Mouse (Mus musculus) heart, postnatal 0 days (tissue): ENCODE measurements at regions not wholly inside any gene's neighbourhood (a gene's known extent, or its start where the extent isn't known, plus 50 kb on each side); places are given as distances from the start of the nearest gene placed in this dataset.

ENCODE experiments used
- ATAC-seq: fragments of 200-750 bp; cut with Nextera tagmentation; 2 replicates; pipeline ENCODE4 v1.8.0; 2017; ENCODE audit warnings: low read depth, moderate number of reproducible peaks, moderate library complexity; ENCODE audit not compliant: insufficient read depth
- DNase-seq: peaks from one replicate; pipeline ENCODE4 v3.0.0-alpha.2; 2016; ENCODE audit warnings: low spot score
- H3K27ac ChIP-seq: fragments of 300-500 bp; sonication (generic); 2 replicates; pipeline ENCODE4 v1.5.1; 2014; ENCODE audit warnings: low read depth, mild to moderate bottlenecking
- H3K27me3 ChIP-seq: fragments of 300-500 bp; sonication (generic); 2 replicates; pipeline ENCODE4 v1.6.1; 2014; ENCODE audit warnings: low read length, mixed read lengths; ENCODE audit not compliant: control insufficient read depth, insufficient read depth
- H3K36me3 ChIP-seq: fragments of 300-500 bp; sonication (generic); replicated peaks from 2 replicates; pipeline ENCODE4 v1.6.1; 2014; ENCODE audit warnings: low read length, mixed read lengths; ENCODE audit not compliant: control insufficient read depth, insufficient read depth
- H3K4me1 ChIP-seq: fragments of 300-500 bp; sonication (generic); 2 replicates; pipeline ENCODE4 v1.6.1; 2014; ENCODE audit warnings: antibody characterized with exemption; ENCODE audit not compliant: control insufficient read depth, insufficient read depth
- H3K4me2 ChIP-seq: fragments of 300-500 bp; sonication (generic); 2 replicates; pipeline ENCODE4 v1.6.1; 2014; ENCODE audit warnings: low read depth, mild to moderate bottlenecking, low read length, moderate library complexity
- H3K4me3 ChIP-seq: fragments of 300-500 bp; sonication (generic); 2 replicates; pipeline ENCODE4 v1.5.1; 2014; ENCODE audit warnings: low read depth, low read length
- H3K9ac ChIP-seq: fragments of 300-500 bp; sonication (generic); replicated peaks from 2 replicates; pipeline ENCODE4 v1.6.1; 2014; ENCODE audit warnings: low read depth, low read length, mixed read lengths
- H3K9me3 ChIP-seq: fragments of 300-500 bp; sonication (generic); replicated peaks from 2 replicates; pipeline ENCODE4 v1.6.1; 2016; ENCODE audit warnings: low read length; ENCODE audit not compliant: control insufficient read depth
- CTCF ChIP-seq: IDR thresholded peaks from 2 replicates; pipeline ENCODE4 v1.5.1; 2016; ENCODE audit warnings: antibody characterized with exemption, control low read depth, low read depth
- EP300 ChIP-seq: IDR thresholded peaks from 2 replicates; pipeline ENCODE4 v1.6.1; 2016; ENCODE audit warnings: antibody characterized with exemption, low read depth
- WGBS: fragments of 180-500 bp; shearing (Covaris S2); extraction: QIAGEN DNeasy Blood & Tissue Kit; methylation state at CpG from one replicate; pipeline ENCODE4 v1.1.7; 2014; 5-methylcytosine and 5-hydroxymethylcytosine counted together

DNA sequence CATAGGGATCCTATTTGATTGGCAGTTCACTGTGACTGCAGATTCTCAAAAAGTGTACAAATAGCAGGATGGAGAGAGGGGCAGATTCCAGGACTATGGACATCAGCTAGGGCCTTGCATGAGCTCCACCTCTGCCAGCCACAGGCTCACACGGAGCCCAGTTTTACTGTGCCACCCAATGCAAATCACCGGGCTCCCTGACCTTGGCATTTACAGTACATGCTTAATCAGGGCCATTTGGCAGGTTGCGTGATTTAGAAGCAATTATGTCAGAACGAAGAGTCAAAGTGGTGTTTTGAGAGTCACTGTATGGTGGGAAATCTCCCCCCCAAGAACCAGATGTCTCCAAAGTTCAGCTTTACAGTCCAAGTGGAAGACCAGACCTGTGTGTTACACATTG is 456.1 kb downstream of the Bnc2 start:
- H3K27me3 ChIP-seq: no peaks in the 10 kb centered on the region
- H3K27ac ChIP-seq: no peak overlapping the region
- H3K9me3 ChIP-seq: no peaks in the 10 kb centered on the region
- TF ChIP-seq CTCF (no peak), EP300 (no peak)
- H3K36me3 ChIP-seq: no peaks in the 10 kb centered on the region
- ATAC-seq (no peak), DNase-seq (no peak)
- no peak overlapping the region for H3K4me3 ChIP-seq
- H3K9ac ChIP-seq: no peak overlapping the region
- H3K4me1 ChIP-seq: no peaks in the 10 kb centered on the region
- H3K4me2 ChIP-seq: no peak overlapping the region
- WGBS: 76% methylated on average over 4 of the region's 4 CpGs

DNA sequence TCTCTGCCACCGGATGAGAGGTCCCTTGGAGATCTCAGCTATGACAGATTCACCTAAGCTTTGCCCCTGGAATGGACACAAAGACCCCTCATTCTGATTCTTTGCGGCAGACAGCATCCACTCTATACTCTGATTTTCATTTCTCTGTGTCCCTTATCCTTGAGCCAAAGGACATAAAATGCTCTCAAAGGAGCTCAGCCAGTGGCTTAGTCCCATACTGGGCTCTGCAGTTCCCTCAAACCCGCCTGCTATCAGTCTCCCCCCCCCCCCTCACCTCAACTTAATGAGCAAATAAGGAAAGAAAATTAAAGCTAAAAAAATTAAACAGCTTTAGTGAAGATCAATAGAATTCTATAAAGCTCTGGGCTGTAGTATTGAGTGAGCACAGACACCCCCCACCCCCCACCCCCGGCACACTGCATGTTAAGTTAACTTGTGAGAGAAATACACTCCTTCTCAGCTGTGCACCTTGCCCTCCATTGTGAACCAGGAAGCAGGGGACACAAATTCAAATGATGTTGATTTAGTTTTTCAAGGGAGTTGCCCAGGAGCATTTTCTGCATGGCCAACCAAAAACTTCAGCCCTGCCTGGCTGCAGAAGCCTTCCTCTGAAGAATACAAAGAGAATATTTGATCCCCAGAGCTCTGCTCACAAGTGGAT is 452.9 kb downstream of the Bnc2 start:
- no peaks in the 10 kb centered on the region for H3K9me3 ChIP-seq
- DNase-seq (no peak), ATAC-seq (no peak)
- no peaks in the 10 kb centered on the region for H3K4me1 ChIP-seq
- no peak overlapping the region for H3K4me3 ChIP-seq
- H3K9ac ChIP-seq: no peak overlapping the region
- H3K27ac ChIP-seq: no peak overlapping the region
- H3K27me3 ChIP-seq: no peaks in the 10 kb centered on the region
- no peaks in the 10 kb centered on the region for H3K36me3 ChIP-seq
- no peak for TF ChIP-seq CTCF
- no peak for TF ChIP-seq EP300
- no peak overlapping the region for H3K4me2 ChIP-seq
- 85% methylated on average over 4 of the region's 4 CpGs for WGBS

DNA sequence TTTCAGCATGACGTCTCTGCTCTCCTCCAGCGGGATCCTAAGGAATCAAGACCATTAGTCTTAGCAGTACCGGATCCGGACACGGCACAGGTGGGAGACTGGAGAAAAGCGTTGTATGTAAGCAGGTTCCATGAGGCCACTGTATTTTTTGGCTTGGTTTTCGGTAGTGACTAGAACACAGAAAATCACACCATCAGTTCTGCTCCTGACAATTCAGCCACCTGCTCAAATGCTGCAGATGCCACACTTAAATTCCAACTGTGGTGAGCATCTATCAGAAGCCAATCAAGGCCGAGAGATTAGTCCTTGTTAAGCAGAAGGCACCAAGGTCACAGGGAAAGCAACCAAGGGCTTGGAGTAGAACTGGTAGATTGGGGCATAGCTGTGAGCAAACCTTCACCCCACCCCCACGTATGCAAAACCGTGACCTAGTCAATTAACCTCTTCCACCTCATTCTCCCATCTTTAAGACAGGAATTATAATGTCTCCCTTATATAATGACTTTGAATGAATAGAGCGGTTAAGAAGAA is 452.2 kb downstream of the Bnc2 start:
- no peak overlapping the region for H3K4me2 ChIP-seq
- DNase-seq (no peak), ATAC-seq (no peak)

DNA sequence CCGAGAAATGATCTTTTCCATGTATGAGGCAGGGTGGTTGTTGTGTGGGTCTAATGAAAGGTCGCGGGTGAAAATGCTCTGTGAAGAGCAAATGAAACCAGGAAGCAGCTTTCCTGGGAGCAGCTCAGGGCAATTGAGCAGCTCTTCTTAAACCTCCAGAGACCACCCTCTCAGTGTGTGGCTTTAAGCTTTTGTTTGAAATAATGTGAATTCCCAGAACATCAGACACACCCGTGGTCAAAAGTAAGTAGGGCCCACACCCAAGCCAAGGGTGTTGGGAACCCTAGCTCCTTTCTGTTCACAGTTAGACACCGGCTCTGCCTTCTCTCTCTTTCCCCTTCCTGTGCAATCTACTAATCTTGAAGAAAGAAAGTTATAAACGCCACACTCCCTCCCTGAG is 450.5 kb downstream of the Bnc2 start:
- 71% methylated on average over 6 of the region's 6 CpGs for WGBS
- TF ChIP-seq EP300 (no peak), CTCF (no peak)
- Histone ChIP-seq H3K4me2 (no peak overlapping the region), H3K27me3 (no peaks in the 10 kb centered on the region), H3K4me3 (no peak overlapping the region), H3K9ac (no peak overlapping the region), H3K36me3 (no peaks in the 10 kb centered on the region), H3K27ac (no peak overlapping the region), H3K4me1 (no peaks in the 10 kb centered on the region), H3K9me3 (no peaks in the 10 kb centered on the region)
- ATAC-seq (no peak), DNase-seq (no peak)

More for the DNA sequence above, 452.2 kb downstream of the Bnc2 start:
- Histone ChIP-seq H3K4me3 (no peak overlapping the region), H3K4me1 (no peaks in the 10 kb centered on the region), H3K36me3 (no peaks in the 10 kb centered on the region), H3K27ac (no peak overlapping the region), H3K27me3 (no peaks in the 10 kb centered on the region), H3K9ac (no peak overlapping the region), H3K9me3 (no peaks in the 10 kb centered on the region)
- no peak for TF ChIP-seq CTCF
- no peak for TF ChIP-seq EP300
- 86% methylated on average over 11 of the region's 11 CpGs for WGBS
